Mouse (Mus musculus) left cerebral cortex, adult 18-20 months (tissue): ENCODE results near the gene Plg. TPM values are rescaled to one million over a fixed set of nuclear protein-coding genes. Genes with fewer than 3 reads are reported as not detected.
A peak's percentile ranks its signal among the peaks of the same experiment; 100 is the strongest.

Experiments used
- DNase-seq, 2 experiments: peaks; one replicate each; pipeline ENCODE4 v3.0.0; 2021 to 2022; ENCODE audit warnings: low spot score in 2 of 2, mixed read lengths in 1 of 2
- total RNA-seq, 2 experiments: library from RNA; stranded (reverse); gene quantifications; 2 replicates each; pipeline ENCODE4 v1.2.3; 2021

Gene Plg
- total RNA-seq, 2 experiments from 2014 or later, result 0.21 TPM; not detected in 1

DNA sequence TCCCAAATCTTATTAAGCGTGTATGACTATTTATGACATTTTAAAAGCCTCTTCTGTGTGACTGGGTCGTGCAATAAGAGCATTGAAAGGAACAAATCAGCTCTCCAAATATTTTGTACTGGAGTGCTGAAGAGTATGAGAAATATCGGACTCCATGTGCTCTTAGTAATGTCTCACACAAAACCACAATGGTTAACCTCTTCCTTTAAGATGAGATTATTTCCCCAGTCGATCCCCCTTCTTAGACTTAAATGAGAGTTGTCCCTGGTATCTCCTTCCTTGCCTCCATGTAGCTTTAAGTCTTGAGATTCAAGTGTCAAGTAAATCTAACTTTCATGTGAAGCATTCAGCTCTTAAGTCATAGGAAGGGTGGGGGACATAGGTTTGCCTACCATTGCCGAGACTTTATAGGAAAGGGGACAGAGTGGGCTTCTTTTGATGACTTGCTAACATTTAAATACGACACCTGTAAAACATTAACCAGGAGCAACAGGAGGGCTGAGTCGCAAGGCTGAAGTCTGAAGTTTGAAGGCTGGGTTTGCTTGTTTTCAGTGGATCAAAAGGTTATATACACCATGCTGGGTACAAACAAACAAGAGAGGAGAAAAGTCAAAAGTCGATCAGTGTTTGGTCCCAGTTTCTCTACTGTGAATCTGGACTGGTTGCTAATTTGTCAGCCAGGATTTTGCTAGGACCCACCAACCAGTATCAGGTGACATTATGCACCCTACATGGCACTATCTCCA is 6.8 kb downstream of the Plg start:
- DNase-seq, result no peak

GRCm38 (mm10) chr17:12387781-12388180 is 9.4 kb downstream of the Plg start:
- no peak for DNase-seq

- no peak for DNase-seq
Observed at GRCm38 (mm10) chr17:12388239-12388638, 9.8 kb downstream of the Plg start.

- no peak for DNase-seq
Observed at GRCm38 (mm10) chr17:12396163-12396677, 17.8 kb downstream of the Plg start.

GRCm38 (mm10) chr17:12403420-12403819 is 25.0 kb downstream of the Plg start:
- no peak for DNase-seq

DNA sequence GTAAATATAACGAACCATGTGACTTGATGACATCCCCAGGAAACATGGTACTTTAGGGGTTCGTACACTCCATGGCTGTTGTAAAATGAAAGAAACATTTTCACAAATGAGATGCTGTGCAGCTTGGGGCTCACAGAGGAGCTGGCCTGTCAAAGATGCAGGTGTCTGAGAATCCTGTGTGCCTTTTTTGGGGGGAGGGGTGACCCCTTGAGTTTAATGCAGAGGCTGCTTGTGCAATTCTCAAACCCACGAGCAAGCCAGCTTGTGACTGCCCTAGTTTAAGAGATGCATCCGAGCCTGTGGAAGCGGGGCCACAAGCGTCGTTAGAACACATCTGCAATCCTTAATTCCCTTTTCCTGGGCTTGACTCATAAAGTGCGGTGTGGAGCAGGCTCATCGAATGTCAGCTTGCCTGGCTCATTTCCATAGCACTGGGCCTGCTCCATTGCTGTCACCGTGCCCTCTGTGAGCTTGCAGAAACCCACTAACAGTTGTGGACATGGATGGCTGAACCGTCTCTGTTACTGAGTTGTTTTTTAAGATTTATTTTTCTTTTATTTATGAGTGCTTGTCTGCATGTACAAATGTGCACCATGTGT is 31.0 kb downstream of the Plg start:
- DNase-seq, result no peak

DNA sequence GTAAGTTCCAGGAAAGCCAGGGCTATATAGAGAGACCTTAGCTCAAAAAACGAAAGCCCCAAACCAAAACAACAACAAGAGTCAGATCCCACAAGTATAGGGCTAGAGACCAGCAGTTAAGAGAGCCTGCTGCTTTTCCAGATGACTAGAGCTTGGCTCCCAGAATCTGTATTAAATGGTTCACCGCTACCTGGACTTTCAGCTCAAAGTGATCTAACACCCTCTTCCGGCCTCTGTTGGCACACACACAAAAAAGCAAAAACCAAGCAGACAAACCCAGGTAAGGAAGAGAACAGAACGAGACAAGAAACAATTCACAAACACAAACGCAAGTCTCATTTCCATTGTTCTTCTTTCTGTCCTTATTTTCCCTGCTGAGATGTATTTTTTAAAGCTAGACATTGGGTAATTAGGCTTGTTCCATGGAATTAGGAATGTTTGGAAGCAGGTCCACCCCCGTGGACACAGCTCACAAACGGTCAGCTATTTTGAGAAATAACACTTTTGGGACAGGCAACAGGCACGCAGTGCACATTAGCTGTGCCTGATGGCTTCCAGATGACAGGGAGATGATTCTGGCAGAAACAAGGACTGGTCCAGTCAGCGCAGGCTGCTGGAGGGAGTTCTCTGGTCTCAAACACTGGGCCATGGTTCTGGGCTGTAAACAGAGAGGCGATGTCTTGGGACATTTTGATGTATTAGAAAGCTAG is 33.9 kb downstream of the Plg start:
- no peak for DNase-seq

- no peak for DNase-seq
Observed at GRCm38 (mm10) chr17:12412891-12413237, 34.5 kb downstream of the Plg start.

DNA sequence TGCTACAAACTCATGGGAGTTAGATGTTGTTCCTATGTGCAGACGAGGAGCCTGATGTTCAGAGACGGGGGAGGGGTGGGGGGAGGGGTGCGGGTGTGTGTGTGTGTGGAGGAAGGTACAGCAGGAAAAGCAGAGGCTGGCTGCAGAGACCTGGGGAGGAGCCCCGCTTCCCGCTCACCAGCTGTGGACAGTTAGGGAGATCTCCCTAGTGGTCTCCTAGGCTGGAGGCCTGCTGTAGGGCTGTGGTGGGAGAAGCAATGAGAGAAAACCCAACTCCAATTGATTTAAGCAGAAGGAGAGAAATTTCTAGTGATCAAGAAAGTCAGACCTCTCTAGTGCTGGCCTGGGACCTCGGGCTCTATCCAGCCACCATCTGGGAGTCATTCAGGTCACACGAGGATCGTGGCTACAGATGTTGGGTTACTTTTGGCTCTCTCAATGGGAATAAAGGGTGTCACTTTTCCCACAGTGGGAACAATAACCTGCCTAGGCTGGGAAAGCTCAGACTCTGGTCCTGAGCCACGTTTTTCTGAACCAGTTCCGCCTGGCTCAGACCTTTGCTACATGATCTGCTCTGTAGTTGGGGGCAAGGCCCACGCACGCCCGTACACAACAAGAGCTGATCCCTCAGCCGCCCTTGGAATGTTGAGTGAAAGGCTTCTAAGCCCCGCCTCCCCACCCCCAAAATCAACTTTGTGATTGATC is 36.8 kb downstream of the Plg start:
- DNase-seq, result no peak

GRCm38 (mm10) chr17:12415741-12416140 is 37.3 kb downstream of the Plg start:
- no peak for DNase-seq

DNA sequence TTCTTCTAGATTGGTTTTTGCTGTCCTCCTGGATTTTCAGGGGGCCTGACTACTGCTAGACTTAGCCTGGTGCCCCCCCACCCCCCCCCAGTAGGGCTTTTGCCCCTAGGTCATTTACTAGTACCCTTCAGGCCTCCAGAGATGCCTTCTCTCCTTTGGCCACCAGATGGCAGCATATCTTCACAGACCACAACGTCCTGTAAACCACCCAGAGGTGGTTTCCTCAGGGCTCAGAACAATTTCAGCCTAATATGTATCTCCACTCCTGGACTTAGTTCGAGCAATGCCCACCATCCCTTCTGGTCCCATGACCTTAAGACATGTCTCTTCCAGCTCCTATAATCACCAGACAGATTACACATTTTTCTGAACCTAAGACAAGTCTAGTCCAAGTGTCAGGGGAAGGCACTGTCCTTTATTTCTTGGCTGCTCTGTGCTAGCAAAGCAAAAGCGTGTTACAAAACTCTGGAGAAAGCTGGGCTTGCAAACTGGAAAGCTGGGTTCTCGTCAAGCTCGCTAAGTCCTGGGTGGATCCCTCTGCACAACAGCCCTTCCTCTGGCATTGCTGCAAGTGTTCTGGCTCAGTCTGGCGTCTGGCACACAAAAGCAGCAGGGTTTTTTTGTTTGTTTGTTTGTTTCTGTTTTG is 38.0 kb downstream of the Plg start:
- DNase-seq, result peak; percentile 70 to 90

- DNase-seq, result peak in 1 of 2 experiments; percentile 17
Observed at GRCm38 (mm10) chr17:12419491-12420079, 41.2 kb downstream of the Plg start.

GRCm38 (mm10) chr17:12420886-12421574 is 42.6 kb downstream of the Plg start:
- DNase-seq, result peak in 1 of 2 experiments; percentile 46

DNA sequence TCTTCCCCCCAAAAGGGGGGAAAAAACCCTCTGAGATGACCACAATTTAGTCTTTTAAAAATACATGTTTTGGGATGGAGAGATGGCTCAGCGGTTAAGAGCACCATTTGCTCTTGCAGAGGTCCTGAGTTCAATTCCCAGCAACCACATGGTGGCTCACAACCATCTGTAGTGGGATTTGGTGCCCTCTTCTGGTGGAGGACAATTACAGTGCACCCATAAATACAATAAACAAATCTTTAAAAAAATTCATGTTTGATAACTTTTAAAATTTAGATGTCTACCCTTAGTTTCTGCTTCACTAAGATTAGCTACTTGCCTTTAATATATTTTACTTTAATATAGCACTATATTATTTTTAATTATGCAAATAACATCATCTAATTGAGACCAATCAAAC is 43.7 kb downstream of the Plg start:
- no peak for DNase-seq

GRCm38 (mm10) chr17:12427156-12427555 is 48.7 kb downstream of the Plg start:
- no peak for DNase-seq

GRCm38 (mm10) chr17:12428369-12428768 is 50.0 kb downstream of the Plg start:
- no peak for DNase-seq

- peak; percentile 31 to 44 for DNase-seq
Observed at GRCm38 (mm10) chr17:12431707-12432106, 53.3 kb downstream of the Plg start.

DNA sequence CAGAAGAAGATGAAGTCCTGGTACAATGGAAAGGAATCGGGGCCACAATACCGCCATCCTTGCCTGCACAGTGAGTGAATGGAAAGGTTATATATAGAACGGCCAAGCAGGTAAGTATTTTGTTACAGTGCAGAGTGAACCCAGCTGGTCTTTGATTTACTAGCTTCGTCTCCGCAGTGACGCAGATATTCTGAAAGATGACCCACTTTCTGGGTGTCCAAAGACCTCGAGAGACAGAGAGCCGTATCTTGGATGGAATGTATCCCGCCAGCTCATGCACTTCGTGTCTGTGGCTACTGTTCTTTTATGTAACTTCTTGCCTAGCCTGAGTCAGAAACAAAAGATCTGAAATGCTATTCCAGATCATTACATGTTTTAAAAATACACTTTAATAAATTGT is 59.4 kb downstream of the Plg start:
- no peak for DNase-seq

DNA sequence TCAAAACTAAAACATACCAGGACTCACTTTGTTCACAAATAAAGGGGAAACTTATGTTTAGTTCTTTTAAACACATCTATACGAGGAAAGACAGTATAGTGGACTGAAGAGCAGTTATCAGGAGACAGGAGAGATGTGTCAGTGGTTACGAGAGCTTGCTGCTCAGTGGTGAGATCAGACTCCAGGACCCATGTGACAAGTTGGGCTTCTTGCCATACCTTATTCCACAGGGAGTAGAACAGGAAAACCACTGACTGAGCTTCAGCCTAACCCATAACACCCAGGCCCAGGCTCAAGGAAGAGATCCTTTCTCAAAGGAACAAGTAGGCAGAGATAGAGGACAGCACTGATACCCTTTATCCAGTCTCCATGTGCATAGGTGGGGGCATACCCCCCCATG is 66.2 kb downstream of the Plg start:
- no peak for DNase-seq

DNA sequence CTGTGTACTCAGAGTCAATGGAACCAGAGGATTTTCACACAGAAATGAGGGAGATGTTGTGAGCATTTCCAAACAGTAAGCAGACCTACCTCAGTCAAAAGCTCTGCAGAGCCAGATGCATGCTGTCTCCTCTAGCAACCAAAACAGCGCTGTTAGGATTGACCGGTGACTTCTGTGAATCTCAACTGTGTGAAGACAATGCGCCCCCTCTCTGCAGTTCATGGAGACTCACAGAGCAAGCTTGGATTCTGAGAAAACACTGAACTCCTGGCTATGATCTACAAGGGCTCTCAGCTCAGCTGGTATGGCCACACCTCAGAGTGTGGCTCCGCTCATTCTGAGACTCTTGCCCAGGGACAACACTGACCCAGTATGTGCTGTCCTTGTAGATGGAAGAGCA is 72.8 kb downstream of the Plg start:
- no peak for DNase-seq
